Mouse (Mus musculus): Measurements from ENCODE around the gene Dnajb12. TPM values are rescaled to one million over a fixed set of nuclear protein-coding genes. Genes with fewer than 3 reads are reported as not detected.
A peak's percentile ranks its signal among the peaks of the same experiment; 100 is the strongest.

Dnajb12 gene
- polyA plus RNA-seq, 1 experiment from 2014 or later: 26.7 TPM

DNA sequence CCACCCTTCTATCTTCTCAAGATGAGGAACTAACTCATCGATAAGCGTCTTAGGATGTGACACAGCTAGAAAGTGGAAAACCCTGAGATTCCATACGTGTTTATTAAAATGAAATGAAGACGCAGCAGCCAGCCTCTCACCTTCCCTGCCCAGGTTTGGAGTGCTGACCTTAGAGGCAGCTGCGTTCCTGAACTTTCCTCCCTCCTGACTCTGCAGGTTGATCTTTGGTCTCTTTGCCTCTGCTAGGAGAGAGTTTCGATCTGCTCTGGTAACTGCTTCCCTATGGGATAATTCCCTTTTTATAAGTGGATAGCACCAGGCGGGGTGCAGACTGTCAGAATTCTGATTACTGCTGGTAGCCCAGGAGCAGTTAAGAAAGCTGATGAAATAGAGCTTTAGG is 1.5 kb downstream of the Dnajb12 start:
- TF ChIP-seq CTCF (IDR thresholded peaks at IDR 0.05; ENCODE audit: low read depth): no peak
- Histone ChIP-seq H3K9me3 (ENCODE audit: low read depth, low read length) (no peaks in the 10 kb centered on the region), H3K4me3 (ENCODE audit: low read depth, low read length) (peak overlapping the region; percentile 91; the same call in 1 of the 2 replicates), H3K27ac (ENCODE audit: low read depth) (no peak overlapping the region), H3K4me1 (ENCODE audit: insufficient read depth) (peaks cover 7% of the 10 kb centered on the region), H3K4me2 (peak overlapping the region; percentile 85), H3K36me3 (ENCODE audit: insufficient read depth) (peaks cover 16% of the 10 kb centered on the region; the same call in 1 of the 2 replicates), H3K9ac (peak overlapping the region; percentile 98), H3K27me3 (ENCODE audit: insufficient read depth, low read length) (no peaks in the 10 kb centered on the region)
- ATAC-seq (ENCODE audit: insufficient read depth): no peak
- 79% methylated on average over 7 of the region's 7 CpGs for WGBS
- no peak for DNase-seq

DNA sequence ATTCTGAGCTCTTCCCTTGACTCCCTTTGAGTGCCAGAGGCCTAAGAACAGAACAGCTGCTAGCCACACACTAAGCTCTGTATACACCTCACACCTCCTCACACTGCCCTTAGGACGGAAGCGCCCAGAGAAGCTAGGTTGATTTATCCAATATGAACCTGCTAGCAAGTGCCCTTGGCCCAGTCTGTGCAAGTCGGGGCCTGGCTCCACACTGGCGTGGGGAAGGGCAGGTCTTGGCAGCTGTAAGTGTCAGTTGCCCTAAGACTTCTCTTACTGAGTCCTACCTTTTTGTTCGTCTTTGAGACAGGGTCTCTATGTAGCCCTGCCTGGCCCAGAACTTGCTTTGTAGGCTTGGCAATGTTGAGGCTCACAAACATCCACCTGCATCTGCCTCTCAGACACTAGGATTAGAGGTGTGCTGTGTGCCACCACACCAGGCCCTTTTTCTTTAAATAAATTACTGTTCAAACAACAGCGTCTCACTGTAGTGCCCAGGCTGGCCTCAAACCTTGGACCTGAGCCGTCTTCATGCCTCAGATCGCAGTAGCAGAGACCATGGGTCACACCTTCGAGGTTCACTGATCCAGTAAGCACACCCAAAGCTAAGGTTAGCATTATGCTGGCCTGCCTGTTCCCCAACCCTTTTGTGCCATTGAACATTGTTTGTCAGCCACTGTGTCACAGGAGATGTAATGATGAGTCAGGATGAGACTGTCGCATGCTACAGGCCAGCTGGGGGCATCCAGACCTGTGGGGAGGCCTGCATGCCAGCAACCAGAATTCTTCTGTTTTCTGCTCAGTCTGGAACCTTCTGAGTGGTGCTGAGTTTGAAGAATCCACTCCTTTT is 5.2 kb downstream of the Dnajb12 start:
- ATAC-seq (ENCODE audit: insufficient read depth) (no peak), DNase-seq (no peak)
- Histone ChIP-seq H3K4me1 (ENCODE audit: insufficient read depth) (peaks cover 7% of the 10 kb centered on the region), H3K27me3 (ENCODE audit: insufficient read depth, low read length) (no peaks in the 10 kb centered on the region), H3K27ac (ENCODE audit: low read depth) (no peak overlapping the region), H3K9ac (peak overlapping the region; percentile 16; the same call in 1 of the 2 replicates), H3K4me3 (ENCODE audit: low read depth, low read length) (no peak overlapping the region), H3K36me3 (ENCODE audit: insufficient read depth) (peaks cover 18% of the 10 kb centered on the region; the same call in 1 of the 2 replicates), H3K4me2 (no peak overlapping the region), H3K9me3 (ENCODE audit: low read depth, low read length) (no peaks in the 10 kb centered on the region)
- no peak for TF ChIP-seq CTCF (IDR thresholded peaks at IDR 0.05; ENCODE audit: low read depth)
- 85% methylated on average over 10 of the region's 10 CpGs for WGBS

DNA sequence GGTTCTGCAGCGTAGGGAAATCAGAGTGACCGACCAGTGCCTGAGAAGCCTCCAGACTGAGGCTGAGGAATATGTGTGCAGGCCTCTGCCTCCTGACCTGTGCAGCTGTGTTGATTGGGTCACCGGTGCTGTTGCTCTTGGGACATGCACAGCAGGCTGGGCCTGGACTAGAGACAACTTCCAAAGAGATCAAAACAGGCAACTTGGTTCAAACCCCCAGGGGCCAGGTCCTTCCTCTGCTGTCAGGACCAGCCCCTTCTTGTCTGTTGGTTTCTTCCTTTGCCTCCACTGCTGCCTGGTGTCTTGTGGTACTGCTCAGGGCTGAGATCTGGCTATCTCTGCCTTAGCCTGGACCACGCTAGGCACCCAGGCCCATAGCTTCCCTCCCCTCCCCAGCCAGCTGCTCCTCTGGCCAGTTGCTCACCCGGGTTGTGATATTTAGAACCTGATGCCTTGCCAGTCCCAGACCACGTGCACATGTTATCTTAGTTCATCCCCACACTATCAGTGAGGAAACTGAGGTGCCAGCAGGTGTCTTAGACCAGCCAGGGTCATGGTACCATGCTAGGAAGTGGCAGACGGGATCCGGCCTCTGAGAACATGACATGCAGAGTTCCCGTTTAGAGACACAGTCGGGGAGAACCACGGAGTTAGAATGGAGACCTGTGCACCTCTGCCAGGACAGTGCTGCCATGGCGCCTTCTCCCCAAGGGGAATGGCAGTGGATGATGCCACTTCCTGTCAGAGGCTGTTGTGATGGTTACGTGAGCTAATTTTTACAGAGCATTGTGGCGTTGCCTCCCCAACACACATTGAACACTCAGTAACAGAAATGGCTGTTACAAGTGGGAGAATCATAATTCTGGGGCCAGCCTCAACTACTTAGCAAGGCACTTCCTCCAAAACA is 6.1 kb downstream of the Dnajb12 start:
- WGBS: 87% methylated on average over 14 of the region's 14 CpGs
- ATAC-seq (ENCODE audit: insufficient read depth): no peak

DNA sequence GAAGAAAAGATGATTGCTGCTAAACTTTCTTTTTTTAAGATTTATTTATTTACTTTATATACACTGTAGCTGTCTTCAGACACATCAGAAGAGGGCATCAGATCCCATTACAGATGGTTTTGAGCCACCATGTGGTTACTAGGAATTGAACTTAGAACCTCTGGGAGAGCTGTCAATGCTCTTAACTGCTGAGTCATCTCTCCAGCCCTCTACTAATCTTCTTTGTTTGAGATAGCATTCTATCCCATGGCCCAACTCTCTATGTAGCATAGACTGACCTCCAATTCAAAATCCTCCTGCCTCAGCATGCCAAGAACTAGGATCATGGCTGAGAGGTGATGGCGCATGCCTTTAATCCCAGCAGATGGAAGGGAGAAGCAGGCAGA is 6.7 kb downstream of the Dnajb12 start:
- DNase-seq: no peak
- ATAC-seq (ENCODE audit: insufficient read depth): no peak
- H3K9me3 ChIP-seq (ENCODE audit: low read depth, low read length): no peaks in the 10 kb centered on the region
- no peak overlapping the region for H3K4me2 ChIP-seq
- H3K4me1 ChIP-seq (ENCODE audit: insufficient read depth): peaks cover 1% of the 10 kb centered on the region; the same call in 1 of the 2 replicates
- peaks cover 24% of the 10 kb centered on the region; the same call in 1 of the 2 replicates for H3K36me3 ChIP-seq (ENCODE audit: insufficient read depth)
- H3K4me3 ChIP-seq (ENCODE audit: low read depth, low read length): no peak overlapping the region
- WGBS: 97% methylated on average over 1 of the region's 1 CpGs
- no peak overlapping the region for H3K27ac ChIP-seq (ENCODE audit: low read depth)
- H3K27me3 ChIP-seq (ENCODE audit: insufficient read depth, low read length): no peaks in the 10 kb centered on the region
- no peak for TF ChIP-seq CTCF (IDR thresholded peaks at IDR 0.05; ENCODE audit: low read depth)
- no peak overlapping the region for H3K9ac ChIP-seq

More for the DNA sequence above, 6.1 kb downstream of the Dnajb12 start:
- H3K9me3 ChIP-seq (ENCODE audit: low read depth, low read length): no peaks in the 10 kb centered on the region
- H3K27me3 ChIP-seq (ENCODE audit: insufficient read depth, low read length): no peaks in the 10 kb centered on the region
- H3K4me1 ChIP-seq (ENCODE audit: insufficient read depth): peaks cover 7% of the 10 kb centered on the region
- TF ChIP-seq CTCF (IDR thresholded peaks at IDR 0.05; ENCODE audit: low read depth): no peak
- peak overlapping the region; percentile 16; the same call in 1 of the 2 replicates for H3K9ac ChIP-seq
- H3K27ac ChIP-seq (ENCODE audit: low read depth): no peak overlapping the region
- no peak overlapping the region for H3K4me2 ChIP-seq
- no peak for DNase-seq
- H3K36me3 ChIP-seq (ENCODE audit: insufficient read depth): peaks cover 18% of the 10 kb centered on the region; the same call in 1 of the 2 replicates
- H3K4me3 ChIP-seq (ENCODE audit: low read depth, low read length): no peak overlapping the region

DNA sequence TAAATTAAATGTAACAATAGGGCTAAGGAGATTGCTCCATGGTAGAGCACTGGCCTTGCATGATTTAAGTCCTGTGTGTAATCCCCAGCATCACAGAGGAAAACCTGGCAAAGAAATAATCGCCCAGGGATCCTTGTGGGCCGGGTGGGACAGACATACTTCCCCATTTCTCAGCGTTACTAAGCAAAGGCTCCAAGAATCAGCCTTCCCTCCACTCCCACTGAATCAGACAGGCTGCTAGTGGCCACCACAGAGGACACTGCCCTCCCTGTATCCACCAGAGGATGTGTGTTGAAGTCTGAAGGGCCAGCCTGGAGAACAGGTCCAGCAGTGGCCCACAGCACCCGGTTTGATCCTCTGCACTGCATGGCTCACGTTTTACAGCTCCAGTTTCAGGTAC is 8.1 kb downstream of the Dnajb12 start:
- Histone ChIP-seq H3K4me1 (ENCODE audit: insufficient read depth) (no peaks in the 10 kb centered on the region), H3K36me3 (ENCODE audit: insufficient read depth) (peaks cover 36% of the 10 kb centered on the region), H3K9ac (no peak overlapping the region), H3K27ac (ENCODE audit: low read depth) (no peak overlapping the region), H3K9me3 (ENCODE audit: low read depth, low read length) (no peaks in the 10 kb centered on the region), H3K27me3 (ENCODE audit: insufficient read depth, low read length) (no peaks in the 10 kb centered on the region), H3K4me2 (no peak overlapping the region), H3K4me3 (ENCODE audit: low read depth, low read length) (no peak overlapping the region)
- TF ChIP-seq CTCF (IDR thresholded peaks at IDR 0.05; ENCODE audit: low read depth): no peak
- 84% methylated on average over 5 of the region's 5 CpGs for WGBS
- ATAC-seq (ENCODE audit: insufficient read depth): no peak
- no peak for DNase-seq

DNA sequence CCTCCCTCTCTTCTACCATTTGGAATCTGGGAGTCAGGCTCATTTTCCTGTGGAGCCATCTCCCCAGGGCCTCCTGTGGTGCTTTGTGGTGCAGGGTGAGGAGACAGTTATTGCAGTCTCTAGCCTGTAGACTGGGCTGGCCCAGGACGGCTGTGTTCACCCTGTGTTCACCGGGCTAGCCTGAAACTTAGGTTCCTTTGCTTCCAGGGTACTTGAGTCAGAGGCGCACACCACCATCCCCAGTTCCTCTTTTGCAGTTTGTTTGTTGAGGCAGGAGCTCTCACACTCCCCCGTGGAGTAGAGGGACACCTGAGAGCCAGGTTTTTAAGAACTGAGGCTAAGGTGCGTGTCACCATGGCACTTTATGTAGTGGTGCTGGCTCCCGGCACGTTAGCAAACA is 10.0 kb downstream of the Dnajb12 start:
- no peak overlapping the region for H3K4me2 ChIP-seq
- no peak for TF ChIP-seq CTCF (IDR thresholded peaks at IDR 0.05; ENCODE audit: low read depth)

More for the DNA sequence above, 10.0 kb downstream of the Dnajb12 start:
- 0 out of 2 replicates have a peak overlapping the region, but pooled peaks have one; percentile 4 for H3K27ac ChIP-seq (ENCODE audit: low read depth)
- WGBS: 73% methylated on average over 7 of the region's 7 CpGs
- no peak overlapping the region for H3K9ac ChIP-seq
- DNase-seq (no peak), ATAC-seq (ENCODE audit: insufficient read depth) (no peak)
- no peaks in the 10 kb centered on the region for H3K9me3 ChIP-seq (ENCODE audit: low read depth, low read length)
- H3K4me1 ChIP-seq (ENCODE audit: insufficient read depth): no peaks in the 10 kb centered on the region
- no peak overlapping the region for H3K4me3 ChIP-seq (ENCODE audit: low read depth, low read length)
- H3K36me3 ChIP-seq (ENCODE audit: insufficient read depth): peaks cover 43% of the 10 kb centered on the region
- no peaks in the 10 kb centered on the region for H3K27me3 ChIP-seq (ENCODE audit: insufficient read depth, low read length)
